Mouse (Mus musculus) cerebellum, postnatal 10 days (tissue): ENCODE measurements around the gene Slc30a4.

ENCODE experiments used
- DNase-seq, 2 experiments: peaks; one replicate each; pipeline ENCODE4 v3.0.0; 2021; ENCODE audit warnings: mixed read lengths in 2 of 2

Slc30a4 gene

DNA sequence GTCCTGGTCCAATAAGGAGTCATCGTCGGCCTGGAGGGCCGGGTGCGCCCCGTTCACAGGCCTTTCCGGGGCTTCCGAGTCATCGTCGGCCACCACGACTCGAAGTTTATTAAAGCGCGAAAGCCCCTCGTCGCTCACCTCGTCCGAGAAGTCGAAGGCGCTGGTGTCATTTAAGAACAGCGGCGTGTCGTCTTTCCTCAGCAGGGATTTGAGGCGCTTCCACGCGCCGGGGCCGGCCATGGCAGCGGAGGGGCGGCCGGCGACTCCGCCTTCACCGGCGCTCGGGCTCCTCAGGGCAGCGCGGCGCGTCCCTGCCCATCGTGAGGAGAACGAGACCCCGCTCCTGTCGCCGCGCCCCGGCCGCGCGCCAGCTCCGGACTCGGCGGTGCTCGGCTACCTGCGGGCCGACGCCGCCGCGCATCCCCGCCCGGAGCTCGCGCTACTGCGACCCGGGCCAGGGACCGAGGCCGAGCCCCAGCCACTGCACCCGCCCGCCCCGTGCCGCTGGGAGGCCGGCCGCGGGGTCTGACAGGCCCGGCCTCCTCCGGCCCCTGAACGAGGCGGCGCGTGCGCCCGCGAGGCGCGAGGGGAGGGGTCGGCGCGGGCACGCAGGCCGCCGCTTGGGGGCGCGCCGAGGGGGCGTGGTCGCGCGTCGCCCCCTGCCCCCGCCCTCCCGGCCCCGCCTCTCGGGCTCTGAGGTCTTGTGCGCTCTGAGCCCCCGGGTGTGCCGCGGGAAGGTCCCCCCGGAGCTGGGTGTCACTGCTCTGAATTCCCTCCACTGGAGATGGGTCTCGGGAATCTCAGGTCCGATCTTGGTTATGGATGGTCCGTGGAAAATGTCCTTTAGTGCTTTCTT lies at the start of gene Slc30a4:
Slc30a4 (minus strand) TSS at position 483 of the 856 bp plus-strand sequence.
- DNase-seq, result peak; percentile 91 to 94

DNA sequence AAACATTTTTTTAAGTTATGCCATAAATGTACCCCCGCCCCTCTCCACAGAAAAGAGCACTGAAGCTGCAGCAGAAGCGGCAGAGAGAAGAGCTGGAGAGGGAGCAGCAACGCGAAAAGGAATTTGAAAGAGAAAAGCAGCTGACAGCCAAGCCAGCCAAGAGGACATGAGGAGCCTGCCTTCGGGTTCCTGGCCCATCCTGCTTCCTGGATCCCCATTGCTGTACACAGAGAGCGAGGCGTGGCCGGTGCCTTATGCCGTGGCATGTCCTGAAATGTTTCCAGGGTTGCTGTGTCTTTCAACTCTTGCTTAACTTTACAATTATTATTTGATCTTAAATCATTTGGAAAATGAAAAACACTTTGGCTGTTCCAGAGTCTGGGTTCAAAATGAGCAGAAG lies 44.0 kb upstream of the Slc30a4 start:
- no peak for DNase-seq

DNA sequence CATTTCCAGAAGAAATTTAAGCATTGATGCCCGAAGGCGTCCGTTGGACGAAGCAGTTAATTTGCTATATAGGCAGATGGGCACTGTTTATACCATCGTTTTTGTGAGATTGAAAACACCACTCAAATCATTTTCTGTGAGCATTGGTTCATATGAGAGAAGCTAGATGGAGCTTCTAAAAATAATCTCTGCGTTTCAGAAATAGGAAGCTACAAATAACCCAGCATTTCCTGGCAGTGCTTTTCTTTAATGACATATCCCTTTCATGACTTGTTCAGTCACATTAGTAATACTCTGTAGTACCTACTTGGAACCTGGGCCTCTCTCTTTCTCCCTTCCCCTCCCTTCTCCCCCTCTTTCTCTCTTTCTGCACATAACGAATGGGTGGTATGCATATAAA lies 36.6 kb upstream of the Slc30a4 start:
- DNase-seq, result peak in 1 of 2 experiments; percentile 21

DNA sequence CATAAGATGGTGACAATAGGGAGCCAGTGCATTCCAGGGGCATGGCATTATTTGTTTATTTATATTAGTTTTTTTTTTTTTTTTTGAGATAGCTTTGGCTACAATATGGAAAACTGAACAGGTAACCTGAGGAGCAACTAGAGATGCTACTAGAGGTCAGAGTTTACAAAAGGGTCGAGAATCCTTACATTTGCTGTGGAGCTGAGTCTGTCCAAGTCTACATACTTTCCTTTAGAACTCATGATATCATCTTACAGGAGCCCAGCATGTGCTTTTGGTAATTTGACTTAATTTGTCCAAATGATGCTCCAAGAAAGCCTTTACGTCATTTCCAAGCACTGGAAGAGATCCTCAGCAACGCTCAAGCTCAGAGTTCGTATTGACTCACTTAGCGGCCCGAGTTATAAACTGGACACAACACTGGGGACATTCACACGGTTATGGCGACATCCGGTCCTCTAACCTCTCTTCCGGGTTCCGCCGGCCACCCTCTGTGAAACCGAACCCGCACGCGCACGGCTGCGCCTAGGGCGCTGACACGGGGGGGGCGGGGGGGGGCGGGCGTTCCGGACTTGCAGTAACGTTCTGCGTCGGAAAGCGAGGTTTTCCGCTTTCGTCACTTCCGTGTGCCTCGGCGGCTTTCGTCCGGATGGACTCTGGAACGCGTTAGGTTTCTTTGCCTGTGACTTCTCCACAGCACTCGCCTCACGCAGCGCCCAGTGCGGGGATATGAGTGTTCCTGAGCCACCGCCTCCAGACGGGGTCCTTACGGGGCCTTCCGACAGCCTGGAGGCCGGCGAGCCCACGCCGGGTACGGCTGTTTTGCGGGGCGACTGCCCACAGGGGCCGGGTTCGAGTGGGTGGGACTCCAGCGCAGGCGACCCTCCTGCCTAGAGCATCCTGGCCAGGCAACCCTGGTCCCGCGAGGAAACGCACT lies 35.7 kb upstream of the Slc30a4 start, which contains the start of gene Bloc1s6:
Bloc1s6 (plus strand) TSS at position 610 of the 937 bp plus-strand sequence.
- peak; percentile 94 to 95 for DNase-seq

DNA sequence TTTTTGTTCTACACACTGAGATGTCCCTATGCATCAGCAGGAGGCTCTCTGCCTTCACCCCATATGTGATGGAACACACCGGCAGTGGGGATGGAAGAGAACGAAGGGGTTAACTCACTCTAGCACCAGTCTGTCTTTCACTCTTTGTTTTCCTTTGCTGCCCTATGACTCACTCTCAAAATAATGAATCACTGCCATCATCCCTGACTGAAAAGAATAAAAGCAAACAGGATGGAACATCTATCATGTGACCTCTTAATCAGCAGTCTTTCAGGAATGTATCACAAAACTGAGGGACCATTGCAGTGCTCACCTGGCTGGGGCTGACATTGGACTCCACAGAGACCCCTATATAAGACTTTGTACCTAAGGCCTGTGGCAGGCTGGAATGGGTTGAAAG lies 29.0 kb upstream of the Slc30a4 start:
- DNase-seq, result no peak

DNA sequence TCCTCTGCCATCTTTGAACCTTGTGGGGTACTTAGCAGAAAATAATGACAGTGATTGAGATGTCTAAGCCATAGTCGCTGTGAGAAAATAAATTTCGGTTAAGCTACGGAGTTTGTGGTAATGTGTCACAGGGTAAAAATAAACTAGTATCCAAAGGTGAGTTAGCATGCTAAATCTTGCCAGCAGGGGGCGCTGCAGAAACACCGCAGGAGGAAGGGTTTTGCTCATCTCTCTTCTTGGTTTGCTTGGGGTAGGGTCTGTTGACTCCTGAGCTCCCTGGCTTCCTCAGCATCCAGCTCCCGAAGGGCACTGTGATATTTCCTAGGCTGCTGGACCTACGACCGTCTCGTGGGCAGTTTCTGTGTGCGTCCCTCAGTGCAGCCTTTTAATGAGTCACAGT lies 23.1 kb upstream of the Slc30a4 start:
- DNase-seq, result peak; percentile 47 to 56

DNA sequence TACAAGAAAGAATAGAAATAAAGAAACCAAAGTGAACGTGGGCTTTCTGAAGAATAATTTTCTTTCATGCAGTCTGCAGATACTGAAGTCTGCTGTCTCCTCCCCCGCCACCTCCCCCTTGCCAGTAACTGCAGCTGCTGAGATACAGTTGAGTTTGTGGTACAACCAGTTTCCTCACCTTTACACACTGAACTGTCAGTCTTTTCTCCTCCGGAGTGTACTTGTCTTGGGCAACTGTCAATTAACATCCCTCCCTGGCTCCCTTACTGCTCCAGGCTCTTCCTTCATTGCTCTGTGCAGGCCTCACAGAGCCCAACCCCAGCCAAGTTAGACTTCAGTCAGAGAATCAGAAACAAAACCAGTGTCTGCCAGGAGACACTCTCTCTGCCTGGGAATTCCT lies 18.1 kb upstream of the Slc30a4 start:
- DNase-seq, result no peak

DNA sequence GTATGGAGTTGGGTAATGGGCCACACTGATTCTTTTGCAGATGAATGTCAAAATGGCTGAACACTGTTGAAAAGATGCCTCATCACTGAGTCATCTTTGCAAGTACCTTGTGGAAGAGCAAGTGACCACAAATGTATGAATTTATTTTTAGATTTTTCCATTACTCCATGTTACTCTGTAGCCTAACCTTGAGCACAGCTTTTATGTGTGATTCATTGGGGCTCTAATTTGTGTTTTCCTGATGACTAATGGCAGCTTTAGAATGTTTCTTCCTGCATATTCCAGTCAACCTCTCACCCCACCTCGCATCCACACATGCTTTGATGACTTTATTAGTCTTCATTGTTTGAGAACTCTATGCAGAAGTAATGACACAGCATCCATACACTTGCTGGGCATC lies 16.8 kb upstream of the Slc30a4 start:
- no peak for DNase-seq

DNA sequence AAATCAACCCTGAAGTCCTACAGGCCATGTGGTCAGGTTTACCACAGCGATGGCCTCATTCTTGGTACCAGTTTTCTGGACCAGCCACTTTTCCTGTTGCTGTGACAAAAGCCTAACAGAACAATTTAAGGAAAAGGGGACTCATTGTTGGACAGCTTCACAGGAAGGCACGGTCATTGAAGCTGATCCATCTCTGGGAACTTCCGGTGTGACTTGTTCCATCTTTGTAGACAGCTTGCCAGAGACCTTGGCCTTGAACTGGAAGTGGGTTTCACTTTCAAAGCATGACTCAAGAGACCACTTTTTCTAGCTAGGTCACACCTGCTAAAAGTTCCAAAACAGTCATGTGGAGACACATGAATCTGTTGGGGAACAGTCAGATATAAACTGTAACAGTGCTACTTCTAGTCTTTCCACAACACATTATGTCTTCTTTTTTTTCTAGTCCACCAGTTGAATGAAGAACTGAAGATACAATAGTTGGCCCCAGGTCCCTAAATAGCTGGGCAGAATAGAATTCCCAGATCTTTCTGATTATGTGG lies 13.9 kb upstream of the Slc30a4 start:
- DNase-seq, result no peak

DNA sequence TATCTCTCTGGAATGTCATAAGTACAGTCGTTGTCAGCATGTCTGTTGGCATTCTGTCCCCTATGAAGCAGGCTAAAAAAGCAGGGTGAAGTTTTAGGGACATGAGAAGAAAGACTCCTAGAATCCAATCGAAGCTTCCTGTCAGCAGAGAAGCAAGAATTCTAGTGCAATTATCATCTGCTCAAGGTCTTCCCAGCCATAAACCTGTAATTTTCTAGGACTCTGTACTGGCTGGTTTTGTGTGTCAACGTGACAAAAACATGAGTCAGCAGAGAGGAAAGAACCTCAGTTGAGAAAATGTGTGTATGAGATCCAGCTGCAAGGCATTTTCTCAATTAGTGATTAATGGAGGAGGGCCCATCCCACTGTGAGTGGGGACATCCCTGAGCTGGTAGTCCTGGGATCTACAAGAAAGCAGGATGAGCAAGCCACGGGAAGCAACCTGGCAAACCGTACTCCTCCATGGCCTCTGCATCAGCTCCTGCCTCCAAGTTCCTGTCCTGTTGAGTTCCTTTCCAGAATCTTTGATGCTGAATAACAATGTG lies 12.8 kb upstream of the Slc30a4 start:
- no peak for DNase-seq

DNA sequence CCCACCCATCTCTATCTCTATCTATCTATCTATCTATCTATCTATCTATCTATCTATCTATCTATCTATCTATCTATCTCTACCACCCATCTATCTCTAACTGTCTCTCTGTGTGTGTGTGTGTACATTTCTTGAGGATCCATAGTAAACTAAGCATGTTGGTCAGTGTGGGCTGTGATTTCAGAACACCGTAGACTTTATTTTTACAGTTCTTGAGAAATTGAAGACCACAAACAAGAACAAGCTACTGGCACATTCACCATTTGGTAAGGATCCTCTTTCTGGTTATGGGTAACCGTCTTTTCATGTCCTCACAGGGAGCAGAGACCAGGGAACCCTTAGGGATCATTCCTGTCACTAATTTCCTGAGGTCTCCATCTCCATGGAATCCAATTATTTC lies 10.4 kb upstream of the Slc30a4 start:
- DNase-seq, result no peak

DNA sequence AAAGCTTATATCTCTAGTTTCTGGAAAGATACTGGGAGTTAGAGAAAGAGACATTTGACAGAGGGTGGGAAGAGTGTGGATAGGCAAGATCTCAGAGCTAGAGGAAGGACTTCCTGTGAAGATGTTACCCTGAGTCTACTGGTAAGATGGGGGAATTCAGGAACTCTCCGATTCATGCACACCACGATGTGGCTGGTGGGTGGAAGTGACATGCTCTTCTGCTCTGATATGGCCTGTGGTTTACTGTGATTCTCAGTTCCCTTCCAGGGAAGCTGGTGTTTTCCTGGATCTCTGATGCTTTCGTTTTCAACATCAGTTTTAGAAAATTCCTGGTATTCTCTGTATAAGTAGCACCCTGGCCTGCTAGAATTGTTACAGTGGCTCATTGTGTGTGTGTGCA lies 9.4 kb upstream of the Slc30a4 start:
- no peak for DNase-seq

DNA sequence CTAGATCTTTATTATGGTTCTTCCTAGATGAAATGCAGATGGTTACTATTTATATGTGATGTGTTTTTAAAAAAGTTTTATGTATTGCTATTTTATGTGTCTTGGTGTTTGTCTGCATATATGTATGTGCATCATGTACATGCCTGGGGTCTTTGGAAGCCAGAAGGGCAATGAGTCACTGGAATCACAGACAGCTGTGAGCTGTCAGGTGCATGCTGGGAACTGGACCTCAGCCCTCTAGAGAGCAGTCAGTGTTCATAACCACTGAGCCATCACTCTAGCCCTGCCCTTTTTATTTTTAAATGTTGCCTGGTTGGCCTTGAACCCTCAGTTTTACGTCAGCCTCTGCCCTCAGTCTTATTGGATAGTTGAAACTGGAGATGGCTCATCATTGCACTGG lies 6.7 kb upstream of the Slc30a4 start:
- peak in 1 of 2 experiments; percentile 9 for DNase-seq

DNA sequence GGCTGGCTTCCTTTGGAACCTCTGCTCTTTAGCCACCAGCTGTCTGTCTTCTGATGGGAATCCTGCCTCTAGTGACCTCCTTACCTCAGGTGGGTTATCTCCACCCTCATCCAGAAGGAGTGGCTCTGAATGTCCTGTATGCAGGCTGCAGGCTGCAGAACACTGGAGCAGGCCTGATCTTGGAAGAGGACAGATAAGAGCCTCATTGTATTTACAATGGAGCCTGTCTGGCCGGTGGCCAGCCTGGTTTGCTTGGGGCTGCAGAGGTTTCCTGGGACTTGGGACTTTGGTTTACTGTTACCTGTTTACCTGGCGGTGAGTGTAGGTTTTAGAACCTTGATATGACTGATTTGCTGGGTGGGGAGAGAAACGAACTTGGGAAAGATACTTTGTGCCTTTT lies 5.6 kb upstream of the Slc30a4 start:
- DNase-seq, result no peak

DNA sequence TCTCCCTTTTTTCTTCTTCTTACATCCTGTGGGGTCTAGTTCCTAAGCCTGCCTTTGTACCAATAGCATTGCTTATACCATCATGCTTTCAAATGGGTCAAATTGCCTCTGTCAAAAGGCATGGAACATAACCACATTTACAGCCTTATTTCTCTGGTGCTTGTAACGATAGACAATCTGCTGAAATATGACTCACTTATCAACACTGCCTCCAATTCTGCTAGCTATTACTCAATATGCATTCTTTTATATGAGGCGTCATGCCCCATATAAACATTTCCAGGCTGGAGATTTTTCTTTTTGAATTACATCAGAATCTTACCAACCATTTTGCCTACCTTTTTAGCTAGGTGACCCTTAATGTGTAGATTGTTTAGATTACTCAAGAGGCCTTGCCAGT lies 2.1 kb upstream of the Slc30a4 start:
- DNase-seq, result no peak

DNA sequence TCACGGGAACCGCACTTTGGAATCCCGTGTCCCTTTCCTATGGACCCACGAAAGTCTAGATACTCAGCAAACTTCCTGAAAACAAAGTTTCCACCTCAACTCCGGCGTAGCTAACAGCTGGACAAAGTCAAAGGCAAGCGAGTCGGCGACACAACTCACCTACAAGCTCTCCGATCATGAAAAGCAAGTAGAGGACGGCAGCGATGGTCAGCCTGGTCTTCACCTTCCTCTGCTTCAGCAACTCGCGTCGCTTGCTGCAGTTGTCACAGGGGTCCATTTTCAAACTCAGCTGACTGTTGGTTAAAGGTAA lies 637 bp downstream of the Slc30a4 start:
- no peak for DNase-seq

DNA sequence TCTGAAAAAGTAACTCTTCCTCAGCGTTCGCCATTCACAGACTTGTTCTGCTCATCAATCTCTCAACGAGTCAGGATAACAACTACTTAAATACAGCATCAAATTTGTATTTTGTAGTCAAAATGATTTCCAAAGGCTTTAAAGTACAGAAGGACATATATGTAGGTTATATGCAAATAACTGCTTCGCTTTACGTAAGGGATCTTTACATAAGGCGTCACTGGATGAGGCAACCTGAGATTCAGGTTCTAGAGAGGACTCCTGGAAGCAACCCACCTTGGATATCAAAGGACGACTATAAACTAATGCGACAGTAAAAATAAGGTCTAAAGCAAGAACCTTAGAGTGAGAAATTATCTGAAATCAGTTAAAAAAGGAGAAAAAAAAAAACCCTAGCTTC lies 1.5 kb downstream of the Slc30a4 start:
- no peak for DNase-seq

DNA sequence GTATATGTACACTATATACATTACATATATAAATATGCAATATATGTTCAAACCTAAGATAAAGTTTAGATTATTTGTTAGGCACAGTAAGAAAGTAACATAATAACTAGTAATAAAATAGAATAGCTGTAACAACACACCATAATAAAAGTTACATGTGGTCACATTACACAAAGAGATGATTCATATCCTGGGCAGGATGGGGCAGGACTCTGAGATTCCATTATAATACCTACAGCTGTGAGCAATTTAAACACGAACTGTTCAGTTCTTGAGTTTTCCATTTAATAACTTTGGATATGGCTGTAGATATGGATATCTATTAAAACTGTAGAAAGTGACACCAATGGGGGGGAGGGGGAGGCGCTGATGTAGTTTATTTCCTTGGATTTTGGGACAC lies 4.9 kb downstream of the Slc30a4 start:
- DNase-seq, result no peak

DNA sequence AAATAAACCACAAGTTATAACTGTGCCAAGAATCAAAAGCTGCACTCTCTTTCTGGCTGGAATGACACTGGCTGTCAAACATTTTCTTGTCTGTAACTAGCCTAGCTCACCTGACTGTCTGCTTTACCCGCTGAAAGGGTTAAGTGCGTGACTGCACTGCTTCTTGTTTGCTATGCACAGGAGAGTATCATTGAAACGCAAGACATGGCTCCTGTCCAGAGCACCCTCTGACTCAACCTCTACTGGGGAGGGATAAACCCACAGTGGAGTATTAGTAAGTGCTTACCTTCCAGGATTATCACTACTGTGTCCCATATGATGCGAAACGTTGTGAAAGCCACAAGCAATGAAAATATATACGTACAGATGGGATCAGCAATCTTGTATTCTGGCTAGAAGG lies 15.8 kb downstream of the Slc30a4 start:
- no peak for DNase-seq

DNA sequence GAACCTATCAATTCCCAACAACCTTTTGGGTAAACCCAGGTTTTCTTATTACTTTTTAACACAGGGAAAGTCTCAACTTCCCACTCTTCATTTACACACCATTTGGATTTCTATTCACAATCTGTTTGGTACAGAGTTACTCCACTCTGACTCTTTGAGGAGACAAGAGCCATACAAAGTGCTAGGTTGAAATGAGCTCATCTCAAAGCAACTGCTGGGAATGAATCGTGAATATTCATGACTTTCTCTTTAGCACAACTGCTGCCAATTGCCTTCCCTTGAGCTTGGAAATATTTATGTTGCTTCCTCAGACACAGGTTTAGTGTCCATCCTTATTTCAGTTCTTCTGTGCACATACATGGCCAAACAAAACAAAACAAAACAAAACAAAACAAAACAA lies 18.8 kb downstream of the Slc30a4 start:
- DNase-seq, result no peak

DNA sequence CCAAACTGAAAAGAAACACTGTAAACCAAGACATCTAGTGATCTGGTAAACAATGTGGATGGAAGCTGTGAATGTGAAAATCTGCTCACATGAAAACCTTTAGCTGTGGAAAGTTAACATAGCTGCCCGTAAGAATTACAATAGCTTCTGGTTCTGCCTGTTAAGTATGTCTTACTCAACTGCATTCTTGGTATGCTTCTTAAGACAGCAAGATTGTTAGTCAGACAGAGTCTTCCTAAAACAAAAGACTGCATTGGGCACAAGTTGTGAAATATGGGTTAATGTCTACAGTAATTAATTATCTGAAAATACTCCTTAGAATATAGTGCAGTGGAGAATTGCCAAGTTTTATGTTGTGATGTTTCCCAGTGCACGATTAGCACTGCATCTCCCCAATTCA lies 19.9 kb downstream of the Slc30a4 start:
- DNase-seq, result no peak

DNA sequence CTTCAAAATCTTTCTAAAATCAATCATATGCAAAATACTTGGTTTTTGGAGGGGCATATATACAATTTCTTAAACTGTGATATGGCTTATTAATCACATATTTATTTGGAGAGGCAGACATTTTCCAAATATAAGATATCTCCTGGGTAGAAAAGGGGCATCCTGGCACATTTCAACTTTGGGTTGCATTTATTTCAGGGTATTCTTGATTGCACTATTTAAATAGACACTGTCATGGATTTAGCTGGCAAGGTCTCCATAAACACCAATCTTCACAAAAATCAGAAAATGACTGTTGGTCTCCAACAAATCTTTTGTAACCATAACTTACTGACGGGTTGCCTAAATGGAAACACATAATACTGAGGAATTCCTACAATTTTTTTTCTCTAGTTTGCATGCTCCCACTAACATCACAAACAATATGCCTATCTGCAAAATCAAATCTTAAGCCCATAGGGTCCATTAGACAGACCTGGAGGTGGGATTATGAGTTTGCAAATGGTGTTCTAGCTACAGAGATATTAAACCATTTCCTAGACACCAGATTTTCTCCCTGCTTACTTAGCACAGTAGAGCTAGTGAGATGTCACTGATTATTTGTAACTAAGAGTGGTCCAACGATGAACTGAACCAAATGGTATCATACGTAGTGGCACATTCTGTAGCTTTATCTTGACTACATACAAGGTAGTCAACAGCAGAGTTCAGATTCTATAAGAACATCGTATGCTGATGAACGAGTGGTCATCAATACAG lies 20.9 kb downstream of the Slc30a4 start:
- DNase-seq, result no peak

DNA sequence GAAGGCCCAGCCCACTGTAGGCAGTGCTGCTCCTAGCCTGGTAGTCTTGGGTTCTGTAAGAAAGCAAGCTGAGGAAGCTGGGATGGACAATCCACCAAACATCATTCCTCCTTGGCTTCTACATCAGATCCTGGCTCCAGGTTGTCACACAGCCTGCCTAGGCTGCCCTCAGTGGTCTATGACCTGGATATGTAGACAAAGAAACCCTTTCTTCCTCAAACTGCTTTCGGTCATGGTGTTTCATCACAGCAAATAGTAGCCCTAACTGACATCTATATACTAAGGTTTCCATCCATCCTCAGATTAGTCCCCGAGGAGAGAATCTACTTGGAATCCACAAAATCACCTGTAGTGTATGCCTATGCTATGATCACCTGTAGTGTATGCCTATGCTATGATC lies 27.3 kb downstream of the Slc30a4 start:
- no peak for DNase-seq
